Mouse (Mus musculus) limb, embryonic 14.5 days (tissue): ENCODE results near the gene Zfp37. TPM values are rescaled to one million over a fixed set of nuclear protein-coding genes. Genes with fewer than 3 reads are reported as not detected.

ENCODE experiments used
- ATAC-seq: fragments of 200-750 bp; cut with Nextera tagmentation; 2 replicates; pipeline ENCODE4 v1.8.0; 2017; ENCODE audit warnings: low read depth, moderate number of reproducible peaks, moderate TSS enrichment; ENCODE audit not compliant: low FRiP score
- DNase-seq: peaks from one replicate; pipeline ENCODE4 v3.0.0-alpha.2; 2015; ENCODE audit warnings: low spot score
- H3K27ac ChIP-seq: fragments of 300-500 bp; sonication (generic); replicated peaks from 2 replicates; pipeline ENCODE4 v1.5.1; 2014; ENCODE audit warnings: low read depth, mild to moderate bottlenecking, low read length, moderate library complexity, mixed read lengths
- H3K27me3 ChIP-seq: fragments of 300-500 bp; sonication (generic); 2 replicates; pipeline ENCODE4 v1.6.1; 2014; ENCODE audit warnings: low read length, mixed read lengths; ENCODE audit not compliant: control insufficient read depth, insufficient read depth
- H3K36me3 ChIP-seq: fragments of 300-500 bp; sonication (generic); 2 replicates; pipeline ENCODE4 v1.6.1; 2014; ENCODE audit warnings: mild to moderate bottlenecking, low read length, moderate library complexity, mixed read lengths; ENCODE audit not compliant: control insufficient read depth, insufficient read depth
- H3K4me1 ChIP-seq: fragments of 300-500 bp; sonication (generic); 2 replicates; pipeline ENCODE4 v1.6.1; 2014; ENCODE audit warnings: antibody characterized with exemption, low read length, mixed read lengths; ENCODE audit not compliant: control insufficient read depth, insufficient read depth
- H3K4me2 ChIP-seq: fragments of 300-500 bp; sonication (generic); replicated peaks from 2 replicates; pipeline ENCODE4 v1.6.1; 2014; ENCODE audit warnings: low read depth, mild to moderate bottlenecking, low read length, moderate library complexity; ENCODE audit not compliant: severe bottlenecking
- H3K4me3 ChIP-seq: fragments of 300-500 bp; sonication (generic); replicated peaks from 2 replicates; pipeline ENCODE4 v1.5.1; 2014; ENCODE audit warnings: low read length
- H3K9ac ChIP-seq: fragments of 300-500 bp; sonication (generic); 2 replicates; pipeline ENCODE4 v1.6.1; 2014; ENCODE audit warnings: mild to moderate bottlenecking, low read depth, low read length, moderate library complexity; ENCODE audit not compliant: severe bottlenecking
- H3K9me3 ChIP-seq: fragments of 300-500 bp; sonication (generic); 2 replicates; pipeline ENCODE4 v1.6.1; 2016; ENCODE audit warnings: low read length; ENCODE audit not compliant: control insufficient read depth
- POLR2A ChIP-seq: fragments of 200-500 bp; IDR thresholded peaks from 2 replicates; pipeline ENCODE4 v1.8.0; 2012; ENCODE audit warnings: inconsistent platforms, mild to moderate bottlenecking, moderate library complexity, borderline replicate concordance; ENCODE audit not compliant: insufficient read depth, insufficient read length; ENCODE audit errors: extremely low read depth
- WGBS: fragments of 180-500 bp; shearing (Covaris S2); extraction: QIAGEN DNeasy Blood & Tissue Kit; methylation state at CpG from one replicate; pipeline ENCODE4 v1.1.7; 2014; 5-methylcytosine and 5-hydroxymethylcytosine counted together
- polyA plus RNA-seq, 2 experiments: library from polyadenylated mRNA; depleted of rRNA in 1 of 2; stranded (reverse) in 1 of 2; unstranded in 1 of 2; fragments of >200 nt; fragmentation: Nextera tagmentation in 1 of 2; extraction: Ambion mirVana in 1 of 2; gene quantifications; 2 replicates each; pipeline versions ENCODE4 v1.2.1 to v1.2.3; 2012 to 2014

Gene Zfp37
- polyA plus RNA-seq (2012; rRNA removed), result 6.2 and 7.2 TPM in 2 replicates
- polyA plus RNA-seq (2014; fragmentation: Nextera tagmentation; extraction: Ambion mirVana), result 9.5 and 12.0 TPM in 2 replicates

GRCm38 (mm10) chr4:62230769-62231168 is at the start of gene Zfp37:
Gene Zfp37, minus strand, starts transcription at chr4:62231047.
- no peak within 1 kb of the TSS for H3K9ac ChIP-seq
- no peak for DNase-seq
- 74% methylated on average over 13 of the region's 13 CpGs for WGBS
- TF ChIP-seq POLR2A, result no peak
- H3K36me3 ChIP-seq, result no peaks in the 10 kb centered on the region
- H3K27ac ChIP-seq, result no peak within 1 kb of the TSS
- H3K27me3 ChIP-seq, result no peaks in the 10 kb centered on the region
- no peak within 1 kb of the TSS for H3K4me3 ChIP-seq
- no peak within 1 kb of the TSS for H3K4me2 ChIP-seq
- no peak for ATAC-seq
- H3K9me3 ChIP-seq, result no peaks in the 10 kb centered on the region
- no peaks in the 10 kb centered on the region for H3K4me1 ChIP-seq

DNA sequence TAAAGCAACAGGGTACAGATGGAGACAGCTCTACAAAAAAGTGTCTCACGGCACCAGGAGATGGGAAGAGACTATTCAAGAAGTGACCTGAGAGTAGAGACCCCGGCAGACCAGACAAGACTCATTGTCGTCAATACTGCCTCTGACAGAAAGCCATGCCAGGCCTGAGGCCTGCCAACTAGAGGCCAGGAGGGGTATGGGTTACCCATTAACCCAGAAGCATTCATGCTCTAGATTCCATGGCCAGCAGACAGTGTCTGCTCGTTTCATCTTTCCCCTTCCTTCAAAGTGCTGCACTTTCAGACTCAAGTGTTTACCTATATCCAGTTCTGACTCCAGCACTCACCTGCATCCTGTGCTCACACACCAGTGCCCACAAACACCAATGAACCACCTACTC is 47.2 kb upstream of the Zfp37 start:
- Histone ChIP-seq H3K27me3 (no peaks in the 10 kb centered on the region), H3K9ac (no peak overlapping the region), H3K27ac (no peak overlapping the region), H3K4me3 (no peak overlapping the region), H3K36me3 (no peaks in the 10 kb centered on the region), H3K4me1 (no peaks in the 10 kb centered on the region), H3K9me3 (no peaks in the 10 kb centered on the region), H3K4me2 (no peak overlapping the region)
- ATAC-seq, result no peak
- TF ChIP-seq POLR2A, result no peak
- DNase-seq, result no peak
- 78% methylated on average over 4 of the region's 4 CpGs for WGBS

DNA sequence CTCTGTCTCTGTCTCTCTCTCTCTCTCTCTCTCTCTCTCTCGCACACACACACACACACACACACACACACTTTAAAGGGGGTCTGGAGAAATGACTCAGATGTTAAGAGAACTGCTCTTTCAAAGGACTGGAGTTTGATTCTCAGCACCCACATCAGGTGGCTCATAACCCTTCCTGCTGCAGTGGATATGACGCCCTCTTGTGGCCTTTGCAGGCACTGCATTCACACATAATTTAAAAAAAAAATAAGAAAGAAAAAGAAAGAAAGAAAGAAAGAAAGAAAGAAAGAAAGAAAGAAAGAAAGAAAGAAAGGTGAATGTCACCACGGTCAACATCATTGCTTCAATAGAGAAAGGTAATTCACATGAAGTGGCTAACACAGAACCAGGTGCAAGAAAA is 46.4 kb upstream of the Zfp37 start:
- H3K27me3 ChIP-seq, result no peaks in the 10 kb centered on the region
- H3K9ac ChIP-seq, result no peak overlapping the region
- H3K4me1 ChIP-seq, result no peaks in the 10 kb centered on the region
- H3K9me3 ChIP-seq, result no peaks in the 10 kb centered on the region
- 74% methylated on average over 3 of the region's 3 CpGs for WGBS
- DNase-seq, result no peak
- ATAC-seq, result no peak
- no peaks in the 10 kb centered on the region for H3K36me3 ChIP-seq
- H3K4me2 ChIP-seq, result no peak overlapping the region
- H3K27ac ChIP-seq, result no peak overlapping the region
- TF ChIP-seq POLR2A, result no peak
- no peak overlapping the region for H3K4me3 ChIP-seq

DNA sequence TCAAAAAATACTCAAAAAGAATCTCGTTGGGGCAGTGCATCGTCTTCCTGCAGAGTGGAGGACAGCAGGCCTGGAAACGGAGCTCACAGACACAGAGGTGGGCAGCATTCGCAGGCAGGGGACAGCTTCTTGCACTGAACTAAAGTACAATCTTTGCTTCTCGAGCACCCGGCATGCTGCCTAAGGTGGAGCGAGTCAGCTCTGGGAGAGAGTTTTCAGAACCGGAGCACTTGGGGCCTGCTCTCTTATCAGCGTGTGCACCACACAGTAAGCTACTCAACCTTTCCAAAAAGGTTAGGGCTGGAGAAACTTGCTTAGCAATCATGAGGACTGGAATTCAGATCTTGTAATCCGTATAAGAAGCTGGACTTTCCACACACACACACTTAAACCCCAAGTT is 45.8 kb upstream of the Zfp37 start:
- TF ChIP-seq POLR2A, result no peak
- DNase-seq, result no peak
- no peak overlapping the region for H3K9ac ChIP-seq
- 83% methylated on average over 10 of the region's 10 CpGs for WGBS
- ATAC-seq, result no peak
- H3K36me3 ChIP-seq, result no peaks in the 10 kb centered on the region
- H3K27me3 ChIP-seq, result no peaks in the 10 kb centered on the region
- H3K4me3 ChIP-seq, result no peak overlapping the region
- H3K9me3 ChIP-seq, result no peaks in the 10 kb centered on the region
- H3K4me2 ChIP-seq, result no peak overlapping the region
- H3K4me1 ChIP-seq, result no peaks in the 10 kb centered on the region
- no peak overlapping the region for H3K27ac ChIP-seq

- Histone ChIP-seq H3K9ac (no peak overlapping the region), H3K4me1 (no peaks in the 10 kb centered on the region), H3K9me3 (no peaks in the 10 kb centered on the region), H3K27me3 (no peaks in the 10 kb centered on the region), H3K27ac (no peak overlapping the region), H3K4me3 (no peak overlapping the region), H3K36me3 (no peaks in the 10 kb centered on the region), H3K4me2 (no peak overlapping the region)
- DNase-seq (no peak), ATAC-seq (no peak)
- no peak for TF ChIP-seq POLR2A
- WGBS, result 56% methylated on average over 12 of the region's 12 CpGs
These were observed 44.1 kb upstream of the Zfp37 start for GRCm38 (mm10) chr4:62274841-62275536.
